Mouse (Mus musculus) gastrocnemius, adult 2 months (tissue): ENCODE results near the gene Maip1. TPM values are rescaled to one million over a fixed set of nuclear protein-coding genes. Genes with fewer than 3 reads are reported as not detected.

Experiments
- DNase-seq: peaks from one replicate; pipeline ENCODE4 v3.0.0; 2022
- H3K27ac ChIP-seq: fragments of 200-600 bp; 2 replicates; pipeline ENCODE4 v1.8.1; 2022; ENCODE audit warnings: mild to moderate bottlenecking
- H3K4me3 ChIP-seq: fragments of 200-600 bp; 2 replicates; pipeline ENCODE4 v1.8.1; 2022; ENCODE audit warnings: mild to moderate bottlenecking, moderate library complexity
- CTCF ChIP-seq: fragments of 200-600 bp; IDR thresholded peaks from 2 replicates; pipeline ENCODE4 v1.8.1; 2022; ENCODE audit warnings: antibody characterized with exemption, mild to moderate bottlenecking, moderate library complexity
- intact Hi-C: fragments of 180-260 bp; cut with DNase I; formaldehyde crosslinking; loops from one replicate; pipeline ENCODE4 v1.15.1; 2025
- total RNA-seq, 2 experiments: library from RNA; stranded (reverse); gene quantifications; 2 replicates each; pipeline ENCODE4 v1.2.3; 2021

The Maip1 gene
- total RNA-seq, 2 experiments from 2014 or later, result 8.1 to 9.8 TPM

DNA sequence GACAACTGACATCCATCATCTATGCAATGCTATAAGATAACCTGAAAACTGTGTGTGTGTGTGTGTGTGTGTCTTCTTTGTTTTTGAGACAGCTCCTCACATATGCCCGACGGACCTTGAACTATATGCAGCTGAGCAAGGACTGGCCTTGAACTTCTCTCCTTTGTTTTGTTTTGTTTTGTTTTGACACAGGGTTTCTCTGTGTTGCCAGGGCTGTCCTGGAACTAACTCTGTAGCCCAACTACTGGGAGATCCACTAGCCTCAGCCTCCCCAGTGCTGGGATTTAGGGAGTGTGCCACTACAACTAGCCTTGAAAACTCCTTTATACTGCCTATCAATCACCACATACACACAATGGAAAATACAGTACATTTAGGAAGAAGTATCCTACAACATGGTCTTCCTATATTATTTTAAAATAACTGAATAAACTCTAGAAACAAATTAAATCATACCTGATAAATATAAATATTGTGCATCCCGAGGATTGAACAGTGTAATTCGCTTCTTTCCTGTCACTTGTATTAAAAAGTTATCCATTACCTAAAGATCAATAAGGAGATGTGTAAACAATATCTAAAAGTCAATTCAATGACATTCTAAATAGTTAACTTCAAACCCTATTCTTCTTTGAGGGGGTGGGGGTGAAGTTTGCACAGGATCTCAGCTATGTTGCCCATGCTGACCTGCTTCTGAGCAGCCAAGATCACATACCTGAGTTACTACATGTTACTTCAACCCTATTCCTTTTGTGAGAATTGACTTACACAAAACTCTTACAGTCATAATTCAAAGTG lies 14.9 kb upstream of the Maip1 start:
- DNase-seq, result no peak
- intact Hi-C loops, result no loop called here
- Histone ChIP-seq H3K27ac (no peak overlapping the region), H3K4me3 (no peak overlapping the region)
- no peak for TF ChIP-seq CTCF

DNA sequence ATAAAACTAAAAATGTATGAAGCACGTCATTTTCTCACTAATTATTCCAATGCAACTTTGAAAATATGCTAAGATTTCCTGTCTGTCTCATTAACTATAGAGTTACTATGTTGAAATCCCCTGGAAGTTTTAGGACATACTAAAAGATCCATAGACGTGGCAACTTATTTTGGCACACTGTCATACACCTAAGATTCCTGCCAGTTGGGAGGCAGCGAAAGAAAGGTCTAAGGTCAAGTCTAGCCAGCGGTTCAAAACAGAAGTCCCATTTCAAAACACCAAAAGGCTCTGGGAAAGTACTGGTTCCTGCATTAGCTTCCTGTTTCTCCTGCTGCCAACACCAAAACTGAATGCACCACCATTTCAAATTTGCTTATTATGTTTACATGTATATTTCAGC lies 13.7 kb upstream of the Maip1 start:
- no peak overlapping the region for H3K4me3 ChIP-seq
- no peak overlapping the region for H3K27ac ChIP-seq
- intact Hi-C loops, result no loop called here
- no peak for DNase-seq
- no peak for TF ChIP-seq CTCF

- intact Hi-C loops, result no loop called here
- TF ChIP-seq CTCF, result peak; percentile 85
- DNase-seq, result peak; percentile 27
Measured at GRCm38 (mm10) chr1:57394051-57394450, 12.1 kb upstream of the Maip1 start.

DNA sequence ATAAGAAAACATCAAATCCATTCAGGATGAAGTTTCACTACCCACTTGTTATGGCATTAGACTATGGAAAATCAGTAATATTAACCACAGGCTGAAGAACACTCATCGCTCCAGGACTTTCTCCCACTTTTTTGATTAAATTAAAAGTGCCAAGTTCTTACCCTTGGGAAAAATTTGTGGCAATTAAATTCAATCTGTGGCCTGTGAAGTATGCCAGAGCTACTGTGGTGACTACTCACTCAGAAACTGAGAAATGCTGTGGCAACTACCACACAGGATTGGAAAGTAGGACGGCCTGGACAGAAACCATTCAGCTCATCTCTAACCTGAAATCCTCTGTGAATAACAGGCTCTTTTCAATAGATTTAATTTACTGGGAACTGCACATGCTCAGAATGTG lies 5.8 kb upstream of the Maip1 start:
- DNase-seq, result no peak
- no peak for TF ChIP-seq CTCF
- Histone ChIP-seq H3K4me3 (no peak overlapping the region), H3K27ac (no peak overlapping the region)
- intact Hi-C loops, result no loop called here

More at GRCm38 (mm10) chr1:57394051-57394450, 12.1 kb upstream of the Maip1 start:
- H3K4me3 ChIP-seq, result no peak overlapping the region
- no peak overlapping the region for H3K27ac ChIP-seq

DNA sequence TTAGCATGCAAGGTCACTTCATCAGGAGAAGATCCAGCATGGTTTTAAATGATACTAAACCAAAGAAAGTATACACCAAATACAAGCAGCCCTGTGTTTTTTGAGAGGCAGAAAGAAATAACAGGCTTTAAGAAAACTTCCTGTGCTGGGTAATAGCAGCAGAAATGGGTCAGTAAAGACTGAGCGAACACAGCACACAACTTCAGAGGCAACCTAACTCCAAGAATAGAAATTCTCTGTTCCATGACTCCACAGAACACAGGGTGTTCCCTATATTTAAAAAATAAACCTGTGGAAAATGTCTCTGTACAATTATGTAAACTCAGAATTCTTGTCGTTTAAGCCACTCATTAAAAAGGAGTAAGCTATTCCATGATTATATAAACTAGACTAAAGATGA lies 5.3 kb upstream of the Maip1 start:
- Histone ChIP-seq H3K27ac (no peak overlapping the region), H3K4me3 (no peak overlapping the region)
- intact Hi-C loops, result no loop called here
- TF ChIP-seq CTCF, result no peak
- no peak for DNase-seq

DNA sequence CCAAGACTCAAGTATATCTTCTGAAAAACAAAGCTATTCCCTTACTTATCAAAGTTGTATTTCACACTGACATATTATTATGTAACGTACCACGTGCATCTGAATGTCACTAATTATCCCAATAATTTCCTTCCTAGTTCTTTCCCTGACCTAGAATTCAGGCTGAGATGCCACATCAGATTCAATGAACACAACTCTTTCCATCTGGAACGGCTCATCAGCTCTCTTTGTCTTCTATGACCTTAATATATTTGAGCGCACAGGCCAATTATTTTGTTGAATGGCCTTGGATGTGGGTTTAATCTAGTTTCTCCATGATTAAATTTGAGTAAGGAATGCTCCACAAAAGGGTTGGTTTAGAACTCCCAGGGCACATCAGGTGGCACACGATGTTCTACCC lies 4.0 kb upstream of the Maip1 start:
- intact Hi-C loops, result no loop called here
- Histone ChIP-seq H3K4me3 (no peak overlapping the region), H3K27ac (no peak overlapping the region)
- no peak for DNase-seq
- TF ChIP-seq CTCF, result no peak

DNA sequence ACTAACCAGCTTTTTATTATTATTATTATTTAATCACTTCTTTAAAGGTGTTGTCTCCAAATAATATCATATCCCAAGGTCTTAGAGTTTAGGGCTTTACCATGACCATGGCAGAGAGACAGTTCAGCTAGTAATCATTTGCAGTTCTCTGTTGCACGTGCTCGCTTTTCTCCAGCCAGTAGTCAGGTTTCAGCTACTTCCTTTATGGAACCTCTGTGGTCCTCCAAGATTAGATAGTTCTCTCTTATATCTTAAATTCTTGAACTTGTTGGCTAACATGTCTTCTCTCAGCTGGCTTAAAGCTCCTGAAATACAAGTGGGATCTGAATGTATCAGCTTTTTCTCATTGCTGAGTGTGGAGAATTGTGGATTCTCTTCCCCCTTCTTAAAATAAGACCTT lies 2.9 kb downstream of the Maip1 start:
- no peak for TF ChIP-seq CTCF
- no peak overlapping the region for H3K27ac ChIP-seq
- intact Hi-C loops, result no loop called here
- no peak for DNase-seq
- H3K4me3 ChIP-seq, result no peak overlapping the region

GRCm38 (mm10) chr1:57413397-57413796 lies 7.3 kb downstream of the Maip1 start:
- intact Hi-C loops, result no loop called here
- TF ChIP-seq CTCF, result no peak
- H3K4me3 ChIP-seq, result no peak overlapping the region
- DNase-seq, result no peak
- H3K27ac ChIP-seq, result no peak overlapping the region

GRCm38 (mm10) chr1:57423696-57424095 lies 17.6 kb downstream of the Maip1 start:
- TF ChIP-seq CTCF, result peak; percentile 53
- intact Hi-C loops, result no loop called here
- DNase-seq, result no peak
- H3K27ac ChIP-seq, result no peak overlapping the region
- no peak overlapping the region for H3K4me3 ChIP-seq

GRCm38 (mm10) chr1:57428368-57429308 lies 22.5 kb downstream of the Maip1 start:
- Histone ChIP-seq H3K4me3 (peak overlapping the region; percentile 65), H3K27ac (peak overlapping the region; percentile 44; the same call in 1 of the 2 replicates)
- DNase-seq, result peak; percentile 90
- intact Hi-C loops, result loop anchor here (2.0 to 5.0 kb wide), 4 partner anchors 520 to 869 kb away; no protein-coding TSS in a partner anchor
- peak; percentile 82 for TF ChIP-seq CTCF

DNA sequence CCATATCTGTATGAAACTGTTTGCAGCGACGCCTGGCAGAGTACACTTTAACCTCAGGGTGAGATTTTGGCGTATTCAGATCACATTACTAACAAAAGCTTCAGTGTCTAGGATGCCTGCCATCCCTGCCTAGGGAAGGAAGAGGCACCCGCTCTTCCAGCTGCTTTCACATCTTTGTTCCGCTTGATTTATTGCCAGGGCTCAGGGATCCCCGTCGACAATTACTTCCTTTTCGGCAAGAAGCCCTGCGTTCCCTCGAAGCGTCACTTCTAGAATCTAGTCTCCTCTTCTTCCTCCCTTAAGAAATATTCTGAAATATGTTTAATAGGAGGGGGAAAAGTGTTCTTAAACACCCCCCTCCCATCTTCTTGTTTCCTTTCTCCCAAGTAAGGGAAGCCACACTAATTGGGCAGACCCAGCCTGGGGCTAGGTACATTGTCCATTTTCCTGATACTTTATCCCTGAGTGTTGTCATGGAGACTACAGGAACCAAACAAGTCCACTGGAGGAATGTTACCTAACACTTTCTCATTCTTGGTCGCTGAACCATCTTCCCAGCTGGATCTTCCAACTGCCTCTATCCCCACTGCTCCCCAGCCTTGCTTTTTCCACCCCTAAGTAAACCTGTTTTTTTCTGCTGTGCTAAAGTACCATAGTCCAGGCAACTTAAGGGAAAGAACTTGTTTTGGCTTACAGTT lies 23.8 kb downstream of the Maip1 start:
- intact Hi-C loops, result loop anchor here (2.0 to 5.0 kb wide), 4 partner anchors 519 to 867 kb away; no protein-coding TSS in a partner anchor
- TF ChIP-seq CTCF, result no peak
- DNase-seq, result peak; percentile 34
- Histone ChIP-seq H3K4me3 (peak overlapping the region; percentile 58), H3K27ac (peak overlapping the region; percentile 74)

DNA sequence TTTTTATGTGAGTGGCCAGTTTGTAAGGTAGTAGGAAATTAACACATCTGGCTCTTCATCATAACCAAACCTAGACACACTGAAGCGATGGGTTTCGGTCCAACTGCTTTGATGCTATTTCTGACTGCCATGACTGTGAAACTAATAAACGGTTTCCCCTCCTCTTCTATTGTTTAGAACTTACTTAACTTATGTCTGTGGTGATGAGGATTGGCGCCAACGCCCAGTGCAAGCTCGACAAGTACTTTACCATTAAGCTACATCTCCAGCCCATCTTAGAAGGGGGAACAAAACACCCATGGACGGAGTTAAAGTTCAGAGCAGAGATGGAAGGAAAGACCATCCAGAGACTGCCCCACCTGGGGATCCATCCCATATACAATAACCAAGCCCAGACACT lies 27.0 kb downstream of the Maip1 start:
- no peak overlapping the region for H3K4me3 ChIP-seq
- no peak for DNase-seq
- no peak for TF ChIP-seq CTCF
- H3K27ac ChIP-seq, result peak overlapping the region; percentile 65; the same call in 1 of the 2 replicates
- intact Hi-C loops, result no loop called here
